Mouse (Mus musculus): ENCODE data around the gene Rhof. TPM values are rescaled to one million over a fixed set of nuclear protein-coding genes. Genes with fewer than 3 reads are reported as not detected.
A peak's percentile ranks its signal among the peaks of the same experiment; 100 is the strongest.

The Rhof gene
- total RNA-seq, 2 experiments from 2014 or later, result 48.5 to 48.9 TPM

DNA sequence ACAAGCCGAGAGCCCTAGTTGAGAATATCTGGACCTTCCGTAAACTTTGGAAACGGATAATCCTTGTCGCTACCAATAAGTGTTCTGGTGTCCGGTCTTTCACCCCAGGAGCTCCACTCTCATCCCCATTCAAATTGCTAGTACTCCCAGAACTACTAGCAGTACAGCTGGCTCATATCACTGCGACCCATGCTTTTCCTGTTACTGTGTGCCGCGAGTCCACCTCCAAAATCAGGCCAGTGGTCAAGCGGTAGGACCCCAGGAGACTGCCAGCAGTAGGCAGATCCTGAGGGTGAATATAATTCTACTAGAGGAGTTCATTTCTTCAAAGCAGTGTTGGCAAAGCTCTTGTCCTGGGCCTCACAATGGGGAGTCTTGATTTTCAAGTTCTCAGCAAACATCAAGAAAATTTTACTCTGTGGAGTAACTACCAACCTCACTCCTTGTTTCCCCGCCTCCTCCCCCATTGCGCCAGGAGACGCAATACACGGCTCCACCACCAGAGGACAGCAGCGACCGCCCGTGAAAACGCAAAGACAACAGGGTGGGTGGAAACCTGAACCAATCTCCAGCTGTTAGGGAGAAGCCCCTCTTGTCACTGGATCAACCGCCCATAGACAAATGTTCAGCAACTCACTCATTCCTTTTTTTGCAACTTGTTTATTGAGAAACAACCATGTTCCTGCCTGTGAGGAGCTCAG lies 741 bp upstream of the Rhof start:
- Histone ChIP-seq H3K4me3 (peak overlapping the region; percentile 11; the same call in 1 of the 2 replicates), H3K27ac (peak overlapping the region; percentile 95)
- peak; percentile 87 to 93 for DNase-seq (ENCODE audit: extremely low spot score in 1 of 2, low spot score in 2 of 2)
- intact Hi-C loops (cut with DNase I), result loop anchor here (1.0 to 2.0 kb wide), 2 partner anchors 16 to 68 kb away; no protein-coding TSS in a partner anchor
- TF ChIP-seq CTCF (IDR thresholded peaks at IDR 0.05), result no peak; the same call in none of the 2 replicates

DNA sequence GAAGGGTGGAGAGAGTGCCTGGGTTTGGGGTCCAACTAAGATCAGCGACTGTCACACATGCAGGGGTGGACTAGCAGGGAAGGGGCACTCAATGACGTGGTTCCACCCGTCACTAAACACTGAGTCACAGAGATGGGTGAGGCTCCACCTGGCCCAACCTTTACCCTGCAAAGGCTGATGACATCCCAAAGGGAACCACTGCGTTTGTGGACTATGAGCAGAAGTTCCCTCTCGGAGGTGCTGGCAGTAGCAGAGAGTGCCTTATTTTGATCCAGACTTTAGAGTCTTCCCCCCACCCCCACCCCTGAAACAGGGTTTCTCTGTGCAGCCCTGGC lies 1.7 kb downstream of the Rhof start:
- intact Hi-C loops (cut with DNase I), result no loop called here
- DNase-seq (ENCODE audit: extremely low spot score in 1 of 2, low spot score in 2 of 2), result no peak
- no peak for TF ChIP-seq CTCF (IDR thresholded peaks at IDR 0.05)
- Histone ChIP-seq H3K27ac (no peak overlapping the region), H3K4me3 (peak overlapping the region; percentile 62)

DNA sequence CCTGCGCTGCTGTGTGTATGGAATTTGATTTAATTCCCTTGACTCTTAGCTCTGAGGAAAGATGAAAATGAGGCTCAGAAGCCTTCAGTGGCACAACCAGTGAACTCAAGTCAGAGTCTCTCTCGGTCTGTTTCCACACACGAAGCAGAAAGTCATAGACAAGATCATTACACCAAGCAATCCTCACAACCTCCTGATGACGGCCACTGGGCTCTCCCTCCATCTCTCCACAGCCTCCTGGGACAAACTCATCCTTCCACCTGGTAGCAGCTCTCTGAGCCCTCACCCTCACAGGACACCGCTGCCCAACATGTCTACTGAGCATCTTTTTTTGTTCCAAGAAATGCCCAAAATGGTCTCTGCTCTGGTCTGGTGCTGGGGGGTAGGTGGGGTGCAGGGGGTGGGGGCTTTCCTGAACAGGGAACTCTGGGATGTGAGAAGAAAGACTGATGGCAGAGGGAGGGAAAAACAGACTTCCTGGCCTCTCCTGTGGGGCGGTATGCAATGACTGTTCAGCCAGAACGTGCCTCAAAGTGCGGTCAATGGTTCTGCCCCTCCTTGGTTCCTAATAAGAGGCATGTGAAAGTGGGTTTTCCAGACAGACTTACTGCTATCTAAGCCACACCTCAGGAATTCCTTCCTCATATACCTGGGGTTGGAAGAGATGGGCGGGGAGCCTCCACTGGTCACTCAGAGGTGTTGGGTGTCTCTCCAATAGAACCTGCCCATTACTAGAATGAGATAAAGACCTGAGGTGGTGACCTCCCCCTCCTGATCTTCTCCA lies 2.3 kb downstream of the Rhof start:
- intact Hi-C loops (cut with DNase I), result no loop called here
- TF ChIP-seq CTCF (IDR thresholded peaks at IDR 0.05), result no peak
- Histone ChIP-seq H3K4me3 (no peak overlapping the region), H3K27ac (no peak overlapping the region)
- DNase-seq (ENCODE audit: extremely low spot score in 1 of 2, low spot score in 2 of 2), result no peak

DNA sequence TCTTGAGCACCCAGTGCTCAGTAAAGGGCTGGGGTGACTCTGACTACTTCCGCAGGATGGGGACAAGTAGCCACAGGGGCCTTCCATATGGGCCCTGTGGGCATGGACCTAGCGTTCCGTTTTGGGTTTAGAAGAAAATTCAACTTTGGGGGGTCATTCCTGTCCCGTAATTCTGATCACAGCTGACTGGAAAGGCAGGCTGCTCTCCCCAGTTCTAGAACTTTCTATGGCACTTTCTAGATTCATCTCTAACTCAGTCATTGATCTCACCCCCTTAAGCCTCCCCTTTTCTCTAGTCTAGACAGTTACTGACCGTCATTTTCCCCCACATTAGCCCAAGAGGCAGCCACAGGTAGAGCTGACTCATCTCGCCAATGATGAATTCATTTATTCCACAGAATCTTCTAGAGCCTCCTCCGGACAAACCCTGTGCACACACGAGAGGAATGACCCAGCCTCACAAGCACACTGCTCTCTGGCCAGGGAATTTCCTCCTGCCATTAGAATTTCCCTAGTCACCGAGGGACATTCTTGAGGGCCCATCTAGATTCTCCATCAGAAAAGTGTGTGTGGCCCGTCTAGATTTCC lies 3.2 kb downstream of the Rhof start:
- Histone ChIP-seq H3K4me3 (no peak overlapping the region), H3K27ac (no peak overlapping the region)
- intact Hi-C loops (cut with DNase I), result no loop called here
- no peak for TF ChIP-seq CTCF (IDR thresholded peaks at IDR 0.05)
- no peak for DNase-seq (ENCODE audit: extremely low spot score in 1 of 2, low spot score in 2 of 2)

DNA sequence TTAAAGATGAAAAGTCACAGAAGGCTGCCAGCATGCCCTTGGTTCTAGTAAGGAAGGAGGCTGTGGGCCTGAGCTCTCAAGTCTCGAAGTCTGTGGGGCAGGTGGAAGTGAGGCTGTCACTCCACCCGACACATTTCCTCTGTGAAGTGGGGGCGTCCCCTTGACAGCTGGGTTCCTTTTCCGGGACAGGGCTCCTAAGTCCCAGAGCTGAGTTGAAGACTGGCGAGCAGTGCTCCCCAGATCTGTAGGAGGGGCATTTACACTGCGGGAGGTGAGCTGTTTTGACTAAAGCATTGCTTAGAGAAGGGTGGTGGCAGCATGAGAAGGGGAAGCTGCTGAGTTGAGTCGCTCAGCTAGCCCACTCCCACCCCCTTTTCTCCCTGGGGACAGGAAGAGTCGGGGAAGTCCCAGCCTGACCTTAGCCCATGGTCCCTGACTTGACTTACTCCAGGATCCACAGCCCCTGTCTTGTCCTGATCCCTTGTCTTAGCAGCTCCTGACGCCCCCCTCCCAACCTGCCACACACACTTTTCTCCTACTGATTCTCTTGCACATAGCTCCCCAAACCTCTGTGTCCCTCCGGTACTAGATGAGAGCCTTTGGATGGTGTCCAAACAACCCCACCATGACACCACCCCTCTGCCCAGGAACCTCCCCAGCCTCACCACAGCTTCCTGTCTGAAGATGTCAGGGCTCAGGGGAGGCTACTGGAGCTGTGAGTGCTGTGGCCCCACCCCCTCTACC lies 3.9 kb downstream of the Rhof start:
- no peak overlapping the region for H3K27ac ChIP-seq

DNA sequence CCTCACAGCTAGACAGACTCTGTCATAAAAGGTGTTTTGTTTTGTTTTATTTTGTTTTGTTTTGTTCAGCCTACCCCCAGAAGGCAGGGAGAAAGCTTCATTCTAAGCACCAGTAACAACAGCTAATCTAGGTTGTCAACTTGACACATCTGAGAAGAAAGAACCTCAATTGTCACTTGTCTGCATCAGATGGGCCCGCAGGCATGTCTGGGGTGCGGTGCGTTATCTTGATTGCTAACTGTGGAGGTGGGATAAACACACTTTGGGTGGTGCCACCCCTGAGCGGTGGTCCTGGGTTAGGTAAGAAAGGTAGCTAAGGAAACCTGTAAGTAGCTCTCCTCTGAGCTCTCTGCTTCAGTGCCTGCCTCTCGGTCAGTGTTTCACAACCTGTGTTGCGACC lies 5.5 kb downstream of the Rhof start:
- no peak for DNase-seq (ENCODE audit: extremely low spot score in 1 of 2, low spot score in 2 of 2)
- intact Hi-C loops (cut with DNase I), result no loop called here
- H3K4me3 ChIP-seq, result no peak overlapping the region
- H3K27ac ChIP-seq, result no peak overlapping the region
- no peak for TF ChIP-seq CTCF (IDR thresholded peaks at IDR 0.05)

More for the DNA sequence above, 3.9 kb downstream of the Rhof start:
- intact Hi-C loops (cut with DNase I), result no loop called here
- DNase-seq (ENCODE audit: extremely low spot score in 1 of 2, low spot score in 2 of 2), result peak in 1 of 2 experiments; percentile 19
- H3K4me3 ChIP-seq, result no peak overlapping the region
- no peak for TF ChIP-seq CTCF (IDR thresholded peaks at IDR 0.05)

DNA sequence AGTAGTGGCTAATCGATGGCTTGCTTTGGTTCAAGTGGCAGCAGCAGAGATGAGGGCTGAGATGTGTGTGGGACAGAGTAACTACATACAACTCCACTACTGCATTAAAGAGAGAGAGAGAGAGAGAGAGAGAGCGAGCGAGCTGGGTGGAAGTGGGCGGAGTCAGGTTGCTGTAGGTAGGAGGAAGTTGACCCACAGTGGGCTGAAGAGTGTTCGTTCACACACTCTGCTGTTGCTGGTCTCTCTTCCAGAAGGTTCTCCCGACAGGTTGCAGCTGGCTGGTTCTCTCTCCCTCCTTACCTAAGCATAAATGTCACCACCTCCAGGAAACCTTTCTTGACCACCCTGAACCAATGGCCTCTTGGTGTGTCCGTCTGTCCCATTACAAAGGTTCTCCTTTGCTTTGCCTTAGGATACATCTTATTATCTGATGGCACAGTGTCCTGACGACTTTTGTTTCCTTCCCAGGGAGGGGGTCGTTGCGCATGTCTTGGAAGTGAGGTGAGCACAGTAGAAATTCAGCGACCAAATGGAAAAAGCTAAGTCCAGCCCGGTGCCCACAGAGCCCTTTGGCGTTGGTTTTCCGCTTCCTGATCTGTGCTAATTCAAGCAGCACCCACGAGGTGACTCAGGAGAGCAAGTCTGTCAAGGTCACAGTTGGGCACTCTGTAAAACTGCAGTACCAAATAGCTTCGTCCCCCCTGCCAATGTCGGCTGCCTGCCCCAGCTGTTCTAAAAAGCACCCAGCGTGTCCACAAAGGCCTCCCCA lies 6.7 kb downstream of the Rhof start:
- no peak for DNase-seq (ENCODE audit: extremely low spot score in 1 of 2, low spot score in 2 of 2)
- no peak for TF ChIP-seq CTCF (IDR thresholded peaks at IDR 0.05)
- no peak overlapping the region for H3K4me3 ChIP-seq
- no peak overlapping the region for H3K27ac ChIP-seq
- intact Hi-C loops (cut with DNase I), result no loop called here

DNA sequence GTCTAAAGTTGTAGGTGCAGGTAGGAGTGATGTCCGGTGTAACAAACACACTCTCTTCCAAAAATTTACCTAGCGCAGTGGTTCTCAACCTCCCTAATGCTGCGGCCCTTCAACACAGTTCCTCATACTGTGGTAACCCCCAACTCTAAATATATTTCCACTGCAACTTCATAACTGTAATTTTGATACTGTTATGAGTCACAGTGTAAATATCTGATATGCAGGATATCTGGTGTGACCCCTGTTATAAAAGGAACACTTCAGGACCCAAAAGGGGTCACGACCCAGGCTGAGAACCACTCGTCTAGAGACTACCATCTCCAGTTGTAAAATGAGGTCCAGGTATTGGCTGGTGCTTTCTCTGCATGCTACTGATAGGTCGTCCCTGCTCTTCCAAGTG lies 7.4 kb downstream of the Rhof start:
- no peak for DNase-seq (ENCODE audit: extremely low spot score in 1 of 2, low spot score in 2 of 2)
- H3K4me3 ChIP-seq, result no peak overlapping the region
- H3K27ac ChIP-seq, result no peak overlapping the region
- intact Hi-C loops (cut with DNase I), result no loop called here
- no peak for TF ChIP-seq CTCF (IDR thresholded peaks at IDR 0.05)

DNA sequence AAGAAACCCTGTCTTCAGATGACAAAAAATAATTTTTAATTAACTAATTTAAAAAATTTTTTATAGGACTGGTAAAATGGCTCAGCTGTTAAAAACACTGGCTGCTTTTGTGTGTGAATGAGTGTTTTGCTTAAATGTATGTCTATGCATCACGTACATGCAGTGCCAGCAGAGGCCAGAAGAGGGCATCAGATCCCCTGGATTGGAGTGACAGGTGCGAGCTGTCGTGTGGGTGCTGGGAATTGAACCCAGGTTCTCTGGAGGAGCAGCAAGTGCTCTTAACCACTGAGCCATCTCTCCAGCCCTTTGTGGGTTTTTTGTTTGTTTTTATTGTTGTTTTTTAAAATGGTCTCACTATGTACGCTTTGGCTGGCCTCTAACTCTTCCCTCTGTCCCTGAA lies 10.3 kb downstream of the Rhof start:
- TF ChIP-seq CTCF (IDR thresholded peaks at IDR 0.05), result peak; percentile 53
- H3K4me3 ChIP-seq, result no peak overlapping the region
- no peak overlapping the region for H3K27ac ChIP-seq
- intact Hi-C loops (cut with DNase I), result no loop called here
- DNase-seq (ENCODE audit: extremely low spot score in 1 of 2, low spot score in 2 of 2), result no peak

DNA sequence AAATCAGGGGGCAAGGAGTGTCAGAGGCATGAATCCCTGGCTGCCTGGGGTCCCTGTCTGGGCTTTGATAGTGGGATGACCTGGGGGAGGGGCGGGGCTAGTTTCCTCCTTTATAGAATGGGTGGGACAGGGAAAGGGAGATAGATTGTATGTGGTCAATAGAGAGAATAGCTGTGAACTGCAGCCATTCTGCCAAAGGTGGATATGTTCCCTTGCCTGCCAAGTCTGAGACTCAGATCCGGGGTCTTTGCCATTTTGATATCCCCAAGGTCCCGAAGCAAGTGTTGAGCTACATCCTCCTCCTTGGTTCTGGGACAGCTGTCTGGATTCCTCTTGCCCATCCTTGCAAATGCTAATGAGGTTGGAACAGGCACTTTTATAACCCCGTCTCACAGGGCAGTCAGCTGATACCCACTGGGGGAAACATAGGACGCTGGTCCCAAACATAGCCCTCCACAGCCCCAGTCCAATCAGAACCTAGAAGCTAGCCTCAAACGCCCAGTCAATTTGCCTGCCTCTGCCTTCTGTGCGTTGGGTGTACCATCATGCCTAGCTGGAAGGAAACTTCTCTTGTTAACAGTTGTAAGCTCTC lies 11.8 kb downstream of the Rhof start:
- intact Hi-C loops (cut with DNase I), result no loop called here
- Histone ChIP-seq H3K4me3 (no peak overlapping the region), H3K27ac (no peak overlapping the region)
- DNase-seq (ENCODE audit: extremely low spot score in 1 of 2, low spot score in 2 of 2), result no peak
- TF ChIP-seq CTCF (IDR thresholded peaks at IDR 0.05), result no peak

DNA sequence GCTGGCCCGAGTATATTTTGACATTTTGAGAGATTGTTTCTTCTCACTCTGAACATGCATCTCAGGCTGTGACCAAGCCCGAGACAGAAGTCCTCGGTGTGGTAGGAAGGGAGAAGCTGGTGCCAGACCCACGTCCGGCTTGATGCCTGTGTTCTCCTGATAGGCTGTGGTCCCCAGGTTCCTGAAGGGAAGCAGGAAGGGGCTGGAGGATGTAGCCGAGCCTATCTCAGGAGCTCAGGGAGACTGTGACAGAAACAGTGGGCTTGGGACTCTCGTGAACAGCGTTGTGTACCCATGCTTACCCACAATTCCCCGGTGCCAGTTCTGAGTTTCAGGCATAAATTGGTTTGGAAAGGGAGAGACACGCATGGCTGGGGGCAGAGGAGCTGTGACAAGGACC lies 13.7 kb downstream of the Rhof start:
- H3K4me3 ChIP-seq, result no peak overlapping the region
- no peak overlapping the region for H3K27ac ChIP-seq
- TF ChIP-seq CTCF (IDR thresholded peaks at IDR 0.05), result no peak
- no peak for DNase-seq (ENCODE audit: extremely low spot score in 1 of 2, low spot score in 2 of 2)
- intact Hi-C loops (cut with DNase I), result loop anchor here (5.0 kb wide), 1 partner anchor 42 kb away; no protein-coding TSS in a partner anchor

Measured in left cerebral cortex, adult 2 months (tissue).